Mouse (Mus musculus) adrenal gland, postnatal 25 days (tissue): ENCODE results near the gene Prkce. TPM values are rescaled to one million over a fixed set of nuclear protein-coding genes. Genes with fewer than 3 reads are reported as not detected.

Experiments used
- DNase-seq: peaks from one replicate; pipeline ENCODE4 v3.0.0; 2021; ENCODE audit warnings: mixed read lengths
- total RNA-seq: library from RNA; stranded (reverse); gene quantifications from 2 replicates; pipeline ENCODE4 v1.2.3, GENCODE M21; 2021

The Prkce gene
- total RNA-seq, 1 experiment from 2014 or later: 25.8 TPM

DNA sequence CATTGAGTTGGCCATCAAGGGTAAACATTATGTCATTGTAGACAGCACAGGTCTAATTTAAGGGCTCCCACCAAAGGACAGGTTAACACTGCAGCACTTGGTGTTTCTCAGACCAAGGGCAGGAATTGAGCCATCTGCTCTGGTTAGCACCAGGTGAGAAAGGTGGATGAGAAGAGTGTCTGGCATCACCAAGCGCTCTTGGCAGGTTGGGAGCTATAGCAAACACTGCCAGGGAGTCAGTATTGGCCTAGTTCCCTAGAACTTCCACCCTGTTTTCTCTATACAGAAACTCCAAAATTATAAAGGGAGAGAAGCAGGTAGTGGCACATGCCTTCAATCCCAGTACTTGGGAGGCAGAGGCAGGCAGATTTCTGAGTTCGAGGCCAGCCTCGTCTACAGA lies 479.6 kb downstream of the Prkce start:
- no peak for DNase-seq

DNA sequence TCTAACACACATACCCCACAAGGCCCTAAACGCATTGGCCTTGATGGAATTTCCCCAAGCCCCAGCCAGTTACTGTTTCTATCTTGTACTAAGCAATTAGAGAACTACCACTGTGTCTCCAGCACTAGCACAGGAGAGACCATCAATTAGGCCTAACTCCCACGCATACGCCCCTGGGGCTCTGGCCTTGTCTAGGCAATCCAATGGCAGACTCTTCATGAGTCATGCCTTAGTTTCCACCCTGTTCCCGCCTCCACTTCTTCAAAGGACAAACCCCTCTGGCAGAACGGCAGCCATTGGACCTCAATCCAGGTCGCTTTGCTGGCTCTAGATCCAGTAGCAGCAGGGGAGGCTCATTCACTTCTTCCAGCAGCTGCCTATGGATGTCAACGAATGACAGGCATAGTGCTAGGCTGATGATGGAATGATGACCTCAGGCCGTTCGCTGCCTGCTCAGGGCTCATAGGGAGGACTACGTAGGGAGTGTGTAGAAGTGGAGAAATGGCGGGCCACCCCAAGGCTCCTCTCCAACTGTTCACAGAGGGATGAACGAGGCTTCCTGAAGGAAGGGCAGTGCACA lies 481.4 kb downstream of the Prkce start:
- no peak for DNase-seq

DNA sequence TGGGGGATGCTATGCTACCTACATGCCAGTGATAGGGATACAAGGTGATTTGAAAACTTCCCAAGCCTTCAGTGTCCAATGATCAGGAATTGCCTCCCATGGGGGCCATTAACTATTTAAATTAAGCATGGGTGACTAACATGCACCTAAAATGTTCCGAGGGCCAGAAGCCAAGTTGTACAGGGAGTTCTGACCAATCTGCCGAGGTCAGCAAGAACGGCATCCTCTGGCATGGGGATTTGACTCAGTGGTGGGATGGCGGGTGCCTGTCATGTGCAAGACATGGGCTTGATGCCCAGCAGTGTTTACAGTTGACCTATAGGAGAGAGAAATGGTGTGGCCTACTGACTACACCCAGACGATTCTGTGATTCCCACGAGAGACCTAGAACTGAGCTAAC lies 482.7 kb downstream of the Prkce start:
- no peak for DNase-seq

GRCm38 (mm10) chr17:86651091-86651490 lies 483.5 kb downstream of the Prkce start:
- DNase-seq: no peak

GRCm38 (mm10) chr17:86652751-86653150 lies 485.2 kb downstream of the Prkce start:
- no peak for DNase-seq

GRCm38 (mm10) chr17:86656369-86656768 lies 488.8 kb downstream of the Prkce start:
- DNase-seq: no peak

DNA sequence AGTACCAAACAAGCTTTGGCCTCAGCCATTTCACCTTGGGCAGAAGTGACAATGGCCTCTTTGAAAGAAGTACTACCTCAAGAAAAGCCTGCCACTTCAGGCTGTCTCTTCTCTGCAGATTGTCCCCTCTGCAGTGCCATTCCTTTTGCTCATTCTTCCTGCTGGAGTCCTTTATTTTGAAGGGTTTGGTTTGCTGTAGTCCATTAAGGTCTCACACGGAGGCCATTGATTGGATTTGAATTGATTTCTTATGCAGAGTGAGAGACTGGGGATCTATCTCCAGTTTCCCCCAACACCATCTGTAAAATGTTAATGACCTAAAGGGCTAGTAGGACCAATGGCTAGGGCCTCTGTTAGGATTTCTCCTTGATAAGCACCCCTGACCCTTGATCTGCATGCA lies 494.7 kb downstream of the Prkce start:
- DNase-seq: no peak

GRCm38 (mm10) chr17:86663471-86663870 lies 495.9 kb downstream of the Prkce start:
- no peak for DNase-seq

GRCm38 (mm10) chr17:86667836-86668600 lies 500.4 kb downstream of the Prkce start:
- no peak for DNase-seq

- DNase-seq: no peak
Observed at GRCm38 (mm10) chr17:86669641-86670373, 502.2 kb downstream of the Prkce start.

DNA sequence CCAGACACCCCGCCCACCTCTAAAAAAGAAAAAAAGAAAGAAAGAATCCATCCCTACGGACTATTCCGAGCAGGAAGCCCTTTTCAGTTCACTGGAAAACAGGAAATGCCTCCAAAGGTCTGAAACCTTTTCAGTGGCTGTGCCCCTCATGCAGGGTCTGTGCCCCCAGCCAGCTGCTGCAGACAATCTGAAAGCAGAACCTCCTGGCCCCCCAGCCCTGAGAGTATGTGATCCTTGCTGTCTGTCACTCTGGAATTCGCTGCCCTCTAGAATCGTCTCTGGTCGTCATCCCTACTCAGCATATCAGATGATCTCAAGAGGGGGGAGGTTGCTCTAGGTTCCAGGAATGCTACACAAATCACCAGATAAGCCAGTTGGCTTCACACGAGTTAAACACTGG lies 503.1 kb downstream of the Prkce start:
- DNase-seq: no peak

DNA sequence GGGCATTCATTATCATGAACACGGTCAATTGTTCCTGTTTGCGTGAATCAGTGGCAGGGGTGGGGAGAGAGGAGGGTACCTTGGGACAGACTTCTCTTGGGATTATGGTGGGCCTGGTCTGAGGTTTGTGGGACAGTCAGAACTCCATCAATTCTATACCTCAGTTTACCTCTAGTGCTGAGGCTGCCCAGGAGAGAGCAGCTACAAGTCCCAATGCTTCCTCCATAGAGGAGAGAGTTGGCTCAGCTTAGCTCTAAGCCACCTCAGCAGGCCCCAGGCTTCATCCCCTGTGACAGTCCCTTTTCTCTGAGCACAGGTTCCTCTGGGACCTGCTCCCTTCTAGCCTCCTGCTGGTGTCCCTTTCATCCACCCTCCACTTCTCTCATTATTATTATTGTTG lies 507.4 kb downstream of the Prkce start:
- no peak for DNase-seq

DNA sequence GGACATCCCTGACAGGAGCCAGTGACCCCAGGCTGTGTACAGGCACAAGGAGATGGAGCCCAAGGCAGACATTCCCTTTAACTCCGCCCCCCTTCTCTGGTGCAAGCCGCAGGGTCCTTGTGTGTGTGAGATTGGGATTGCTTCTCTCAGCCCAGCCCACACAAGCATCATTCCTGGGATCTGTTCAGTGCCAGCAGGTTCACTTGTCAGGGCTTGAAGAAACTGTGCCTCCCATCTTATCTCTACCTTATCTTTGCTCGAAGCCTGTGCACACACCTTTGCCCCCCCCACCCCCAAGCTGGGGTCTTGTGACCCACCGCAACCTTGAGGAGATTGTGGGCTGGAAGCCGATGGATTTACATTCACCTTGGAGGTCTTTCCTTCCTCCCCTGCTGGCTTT lies 508.8 kb downstream of the Prkce start:
- no peak for DNase-seq

DNA sequence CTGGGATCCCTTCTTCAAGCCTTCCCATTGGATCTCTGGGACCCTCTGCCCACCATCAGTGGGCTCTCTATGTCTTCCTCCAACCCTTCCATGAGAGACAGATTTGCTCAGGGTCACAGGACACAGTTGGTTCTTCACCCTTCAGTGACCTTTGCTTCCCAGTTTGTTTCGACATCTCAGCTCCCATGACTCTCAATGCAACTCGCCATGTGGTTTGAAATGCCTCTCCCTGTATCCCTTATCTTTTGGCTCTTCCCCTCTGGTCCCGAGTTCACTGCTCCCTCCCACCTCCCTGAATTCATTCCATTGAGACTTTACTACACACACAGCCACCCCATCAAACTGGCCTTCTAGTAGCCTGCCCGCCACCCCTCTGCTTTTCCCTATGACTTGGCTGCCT lies 509.3 kb downstream of the Prkce start:
- DNase-seq: no peak

GRCm38 (mm10) chr17:86685263-86685662 lies 517.7 kb downstream of the Prkce start:
- DNase-seq: no peak

- DNase-seq: no peak
Observed at GRCm38 (mm10) chr17:86687021-86687420, 519.4 kb downstream of the Prkce start.

DNA sequence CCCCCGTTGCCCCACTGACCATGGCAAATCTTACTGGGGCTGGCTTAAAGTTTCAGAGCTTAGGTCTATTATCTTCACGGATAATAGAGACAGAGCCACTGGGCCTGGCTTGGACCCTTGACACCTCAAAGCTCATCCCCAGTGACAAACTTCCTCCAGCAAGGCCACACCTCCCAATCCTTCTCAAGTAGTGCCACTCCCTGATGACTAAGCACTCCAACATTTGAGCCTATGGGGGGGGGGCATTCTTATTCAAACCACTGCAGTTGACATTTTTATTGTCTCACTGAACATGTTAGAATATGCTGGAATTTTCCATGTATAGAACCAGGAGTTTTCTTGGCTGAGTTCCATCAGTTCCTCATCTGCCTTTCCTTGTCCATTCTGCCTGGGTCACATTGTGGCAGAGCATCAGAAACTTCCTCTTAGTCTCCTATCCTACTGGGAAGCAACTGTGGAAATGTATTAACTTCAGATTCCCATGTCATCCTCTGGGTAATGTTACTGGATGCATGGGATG lies 523.3 kb downstream of the Prkce start:
- DNase-seq: no peak

GRCm38 (mm10) chr17:86697751-86698150 lies 530.2 kb downstream of the Prkce start:
- DNase-seq: peak; percentile 22

DNA sequence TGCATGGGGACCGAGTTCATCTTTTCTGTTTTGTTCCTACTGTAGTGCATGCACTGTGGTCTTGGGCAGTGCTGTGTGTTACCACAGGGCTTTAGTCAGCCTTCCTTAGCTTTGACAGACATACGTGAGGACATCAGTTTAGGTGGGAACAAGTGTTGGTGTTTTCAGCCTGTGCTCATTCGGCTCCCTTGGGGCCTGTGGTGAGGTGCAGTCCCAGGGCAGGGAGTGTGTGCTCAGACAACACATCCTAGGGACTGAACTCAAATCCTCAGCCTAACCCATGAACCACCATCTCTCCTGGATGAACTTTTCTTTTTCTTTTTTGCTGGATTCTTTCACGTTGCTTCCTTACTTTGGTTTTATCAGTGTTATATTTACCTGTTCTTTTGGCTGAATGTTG lies 535.8 kb downstream of the Prkce start:
- no peak for DNase-seq

- no peak for DNase-seq
Observed at GRCm38 (mm10) chr17:86705236-86705635, 537.7 kb downstream of the Prkce start.

DNA sequence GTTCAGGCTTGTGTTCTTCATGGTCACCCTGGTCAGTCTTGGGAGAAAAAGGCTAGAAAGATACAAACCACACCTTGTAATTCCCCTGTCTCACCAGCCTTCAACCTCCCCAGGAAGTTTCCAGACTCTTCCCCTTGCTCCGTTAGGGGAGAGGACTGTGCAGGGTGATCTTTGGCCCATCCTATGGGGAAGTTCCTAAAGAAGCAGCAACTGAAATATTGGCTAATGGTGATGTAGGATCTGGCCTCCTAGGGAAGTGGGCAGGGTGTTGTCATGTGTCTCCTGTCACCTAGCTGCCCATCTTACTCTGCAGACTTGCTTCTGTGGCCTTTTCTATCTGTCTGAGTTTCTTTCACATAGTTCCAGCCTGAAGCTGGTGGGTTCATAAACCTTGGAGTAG lies 538.9 kb downstream of the Prkce start:
- DNase-seq: no peak
